Mouse (Mus musculus): ENCODE results near the gene Kcnab2. TPM values are rescaled to one million over a fixed set of nuclear protein-coding genes. Genes with fewer than 3 reads are reported as not detected.

Gene Kcnab2
- polyA plus RNA-seq, 1 experiment: 14.6 TPM

DNA sequence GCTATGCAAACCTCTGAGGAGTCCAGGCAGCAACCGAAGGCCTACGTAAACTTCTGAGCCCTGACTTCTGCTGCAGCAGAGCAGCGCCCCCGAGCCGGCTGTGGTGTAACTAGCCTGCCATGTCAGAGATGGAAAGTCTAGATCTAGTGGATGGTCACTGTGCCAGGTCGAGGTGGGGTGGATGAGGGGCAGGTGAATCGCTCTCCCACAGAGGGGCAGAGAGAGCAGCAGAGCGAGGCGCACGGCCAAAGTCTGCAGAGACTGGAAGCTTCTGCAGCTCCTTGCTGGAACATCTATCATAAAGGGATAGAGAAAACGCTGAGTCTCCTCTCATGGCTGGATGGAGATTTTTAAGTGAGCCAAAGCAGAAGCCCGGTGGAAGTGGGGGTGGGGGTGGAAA lies 15.2 kb downstream of the Kcnab2 start:
- Histone ChIP-seq H3ac (ENCODE audit: control insufficient read depth, insufficient read length) (no peak overlapping the region), H3K36me3 (ENCODE audit: control insufficient read depth, insufficient read depth) (no peaks in the 10 kb centered on the region), H3K79me2 (ENCODE audit: control insufficient read depth, insufficient read depth) (no peaks in the 10 kb centered on the region), H3K4me3 (no peak overlapping the region), H3K4me2 (ENCODE audit: low read depth) (no peak overlapping the region), H3K27me3 (ENCODE audit: control insufficient read depth, insufficient read depth, insufficient read length) (no peaks in the 10 kb centered on the region)
- TF ChIP-seq CEBPB (IDR thresholded peaks at IDR 0.05; ENCODE audit: insufficient read depth, poor library complexity, severe bottlenecking): no peak
- TF ChIP-seq TCF12 (IDR thresholded peaks at IDR 0.05; ENCODE audit: insufficient read depth, poor library complexity, severe bottlenecking): no peak
- TF ChIP-seq SRF (IDR thresholded peaks at IDR 0.05; ENCODE audit: control insufficient read depth, insufficient read length, low read depth): no peak
- no peak for TF ChIP-seq POLR2A (IDR thresholded peaks at IDR 0.05; ENCODE audit: insufficient read length, low read depth)
- no peak for TF ChIP-seq MYOG (IDR thresholded peaks at IDR 0.05; ENCODE audit: control insufficient read depth in 1 of 3, insufficient read depth in 1 of 3, insufficient read length in 2 of 3, low read depth in 2 of 3)
- no peak for TF ChIP-seq TCF3 (IDR thresholded peaks at IDR 0.05; ENCODE audit: insufficient read length, low read depth)
- TF ChIP-seq USF1 (IDR thresholded peaks at IDR 0.05; ENCODE audit: low read depth): no peak
- TF ChIP-seq MAX (IDR thresholded peaks at IDR 0.05; ENCODE audit: low read depth): no peak
- TF ChIP-seq E2F4 (IDR thresholded peaks at IDR 0.05; ENCODE audit: insufficient read depth): no peak
- no peak for TF ChIP-seq REST (IDR thresholded peaks at IDR 0.05; ENCODE audit: insufficient read depth, insufficient read length)
- no peak for TF ChIP-seq POLR2AphosphoS2 (IDR thresholded peaks at IDR 0.05; ENCODE audit: insufficient read length, low read depth)
- no peak for TF ChIP-seq MYOD1 (IDR thresholded peaks at IDR 0.05; ENCODE audit: control insufficient read depth in 1 of 3, insufficient read length in 2 of 3, low read depth in 2 of 3)

DNA sequence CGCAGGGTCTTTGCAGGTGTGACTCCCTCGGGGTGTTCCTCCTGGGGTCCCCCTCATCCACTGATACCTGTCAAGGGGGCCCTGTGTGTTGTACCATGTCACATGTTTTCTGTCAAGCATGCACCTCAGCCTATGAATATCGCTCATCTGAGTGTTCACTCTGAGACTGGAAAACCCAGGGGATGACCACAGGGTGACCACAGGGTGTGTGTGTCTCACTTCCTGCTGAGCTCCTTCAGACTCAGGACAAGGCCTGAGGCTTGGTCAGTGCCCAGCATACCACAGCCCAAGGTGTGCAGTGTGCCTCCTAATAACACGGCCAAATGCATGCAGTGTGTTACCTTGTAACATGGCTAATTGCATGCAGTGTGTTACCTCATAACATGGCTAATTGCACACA lies 20.0 kb downstream of the Kcnab2 start:
- H3K36me3 ChIP-seq (ENCODE audit: control insufficient read depth, insufficient read depth): no peaks in the 10 kb centered on the region
- H3K27me3 ChIP-seq (ENCODE audit: control insufficient read depth, insufficient read depth, insufficient read length): no peaks in the 10 kb centered on the region
- H3ac ChIP-seq (ENCODE audit: control insufficient read depth, insufficient read length): no peak overlapping the region
- H3K79me2 ChIP-seq (ENCODE audit: control insufficient read depth, insufficient read depth): no peaks in the 10 kb centered on the region
- TF ChIP-seq TCF12 (IDR thresholded peaks at IDR 0.05; ENCODE audit: insufficient read depth, poor library complexity, severe bottlenecking) (no peak), E2F4 (IDR thresholded peaks at IDR 0.05; ENCODE audit: insufficient read depth) (no peak)
- no peak overlapping the region for H3K4me2 ChIP-seq (ENCODE audit: low read depth)
- H3K4me3 ChIP-seq: no peak overlapping the region

DNA sequence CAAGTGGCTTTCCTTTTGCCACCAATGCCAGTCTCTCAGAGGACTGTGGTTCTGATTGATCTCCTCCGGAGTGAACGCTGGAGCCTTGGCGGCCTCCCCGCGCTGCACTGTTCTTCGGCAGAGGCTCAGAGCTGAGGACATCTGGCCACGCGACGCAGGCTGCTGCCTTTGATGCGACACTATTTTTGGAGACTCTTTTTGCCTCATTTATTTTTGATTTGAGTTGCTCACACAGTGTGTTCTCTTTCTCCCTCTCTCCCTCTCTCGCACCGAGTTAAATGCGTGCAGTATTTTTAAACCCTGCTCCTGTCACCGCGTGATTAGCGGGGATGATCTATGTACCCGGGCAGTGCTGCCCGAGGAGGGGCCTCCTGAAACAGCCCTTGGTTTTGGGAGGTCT lies 21.1 kb downstream of the Kcnab2 start:
- Histone ChIP-seq H3K36me3 (ENCODE audit: control insufficient read depth, insufficient read depth) (no peaks in the 10 kb centered on the region), H3K4me3 (no peak overlapping the region), H3K4me2 (ENCODE audit: low read depth) (no peak overlapping the region), H3K79me2 (ENCODE audit: control insufficient read depth, insufficient read depth) (no peaks in the 10 kb centered on the region), H3ac (ENCODE audit: control insufficient read depth, insufficient read length) (no peak overlapping the region), H3K27me3 (ENCODE audit: control insufficient read depth, insufficient read depth, insufficient read length) (no peaks in the 10 kb centered on the region)
- TF ChIP-seq MYOG (IDR thresholded peaks at IDR 0.05; ENCODE audit: control insufficient read depth in 1 of 3, insufficient read depth in 1 of 3, insufficient read length in 2 of 3, low read depth in 2 of 3) (no peak), SRF (IDR thresholded peaks at IDR 0.05; ENCODE audit: control insufficient read depth, insufficient read length, low read depth) (no peak), REST (IDR thresholded peaks at IDR 0.05; ENCODE audit: insufficient read depth, insufficient read length) (no peak), POLR2A (IDR thresholded peaks at IDR 0.05; ENCODE audit: insufficient read length, low read depth) (no peak), TCF3 (IDR thresholded peaks at IDR 0.05; ENCODE audit: insufficient read length, low read depth) (no peak), E2F4 (IDR thresholded peaks at IDR 0.05; ENCODE audit: insufficient read depth) (no peak), POLR2AphosphoS2 (IDR thresholded peaks at IDR 0.05; ENCODE audit: insufficient read length, low read depth) (no peak)

DNA sequence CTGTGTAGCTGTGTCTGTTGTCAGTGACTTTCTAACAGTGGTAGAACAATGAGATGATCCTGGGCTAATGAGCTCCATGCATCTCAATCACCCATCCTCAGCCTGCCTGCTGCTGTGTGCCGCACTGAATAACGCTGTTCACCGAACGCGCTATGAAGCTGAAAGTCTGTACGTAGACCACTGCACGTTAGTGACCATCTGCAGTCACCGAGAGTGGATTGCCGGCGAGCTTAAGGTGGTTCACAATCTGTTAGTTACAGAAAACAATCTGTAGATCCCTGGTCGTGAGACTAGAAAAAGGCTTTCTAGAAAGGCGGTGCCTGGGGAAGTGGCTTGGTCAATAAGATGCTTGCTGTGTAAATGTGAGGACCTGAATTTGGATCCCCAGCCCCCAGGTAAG lies 23.5 kb downstream of the Kcnab2 start:
- no peak for TF ChIP-seq SRF (IDR thresholded peaks at IDR 0.05; ENCODE audit: control insufficient read depth, insufficient read length, low read depth)
- no peaks in the 10 kb centered on the region for H3K79me2 ChIP-seq (ENCODE audit: control insufficient read depth, insufficient read depth)

DNA sequence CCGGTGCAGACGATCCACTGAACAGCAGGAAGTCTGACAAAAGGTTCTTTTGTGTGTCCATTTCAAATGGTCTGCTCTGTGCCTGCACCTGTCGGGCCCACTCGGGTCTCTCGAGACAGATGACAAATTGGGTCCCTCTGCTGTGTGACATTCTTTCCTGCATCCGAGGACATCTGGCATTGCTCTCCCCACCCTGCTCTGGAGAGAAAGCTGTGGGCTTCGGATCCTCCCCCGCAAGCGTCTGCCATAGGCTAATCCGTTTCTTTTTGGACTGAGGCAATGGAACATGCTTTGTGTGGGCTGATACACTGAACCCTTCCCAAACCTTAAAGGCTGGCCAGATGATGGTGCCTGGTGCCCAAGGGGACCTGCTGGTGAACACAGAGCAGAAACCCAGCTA lies 24.6 kb downstream of the Kcnab2 start:
- no peak overlapping the region for H3ac ChIP-seq (ENCODE audit: control insufficient read depth, insufficient read length)
- TF ChIP-seq POLR2AphosphoS2 (IDR thresholded peaks at IDR 0.05; ENCODE audit: insufficient read length, low read depth): no peak
- no peaks in the 10 kb centered on the region for H3K27me3 ChIP-seq (ENCODE audit: control insufficient read depth, insufficient read depth, insufficient read length)
- no peaks in the 10 kb centered on the region for H3K79me2 ChIP-seq (ENCODE audit: control insufficient read depth, insufficient read depth)
- no peak overlapping the region for H3K4me2 ChIP-seq (ENCODE audit: low read depth)
- no peaks in the 10 kb centered on the region for H3K36me3 ChIP-seq (ENCODE audit: control insufficient read depth, insufficient read depth)
- no peak overlapping the region for H3K4me3 ChIP-seq

More for the DNA sequence above, 23.5 kb downstream of the Kcnab2 start:
- Histone ChIP-seq H3K36me3 (ENCODE audit: control insufficient read depth, insufficient read depth) (no peaks in the 10 kb centered on the region), H3ac (ENCODE audit: control insufficient read depth, insufficient read length) (no peak overlapping the region), H3K4me3 (no peak overlapping the region), H3K27me3 (ENCODE audit: control insufficient read depth, insufficient read depth, insufficient read length) (no peaks in the 10 kb centered on the region), H3K4me2 (ENCODE audit: low read depth) (no peak overlapping the region)

DNA sequence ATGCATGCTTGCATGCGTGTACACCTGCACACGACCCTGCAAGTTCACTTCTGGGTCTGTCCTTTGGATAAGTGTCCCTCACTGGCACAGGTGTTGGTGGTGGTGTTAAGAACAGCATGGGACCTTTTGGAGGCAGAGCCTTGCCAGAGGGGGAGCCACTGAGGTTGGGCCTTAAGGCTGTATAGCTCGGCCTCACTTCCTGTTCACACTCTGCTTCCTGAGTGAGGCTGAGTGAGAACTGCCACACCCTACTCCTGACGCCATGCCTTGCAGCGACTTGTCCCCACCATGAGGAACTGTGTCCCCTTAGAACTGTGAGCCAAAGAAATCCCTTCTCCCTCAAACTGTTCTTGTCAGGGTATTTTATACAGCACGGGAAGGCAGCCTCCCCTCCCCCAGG lies 26.3 kb downstream of the Kcnab2 start:
- Histone ChIP-seq H3K27me3 (ENCODE audit: control insufficient read depth, insufficient read depth, insufficient read length) (no peaks in the 10 kb centered on the region), H3K4me3 (no peak overlapping the region), H3ac (ENCODE audit: control insufficient read depth, insufficient read length) (no peak overlapping the region), H3K36me3 (ENCODE audit: control insufficient read depth, insufficient read depth) (no peaks in the 10 kb centered on the region), H3K4me2 (ENCODE audit: low read depth) (no peak overlapping the region), H3K79me2 (ENCODE audit: control insufficient read depth, insufficient read depth) (no peaks in the 10 kb centered on the region)
- TF ChIP-seq USF1 (IDR thresholded peaks at IDR 0.05; ENCODE audit: low read depth) (no peak), TCF12 (IDR thresholded peaks at IDR 0.05; ENCODE audit: insufficient read depth, poor library complexity, severe bottlenecking) (no peak), REST (IDR thresholded peaks at IDR 0.05; ENCODE audit: insufficient read depth, insufficient read length) (no peak), E2F4 (IDR thresholded peaks at IDR 0.05; ENCODE audit: insufficient read depth) (no peak), MYOG (IDR thresholded peaks at IDR 0.05; ENCODE audit: control insufficient read depth in 1 of 3, insufficient read depth in 1 of 3, insufficient read length in 2 of 3, low read depth in 2 of 3) (no peak), TCF3 (IDR thresholded peaks at IDR 0.05; ENCODE audit: insufficient read length, low read depth) (no peak), POLR2A (IDR thresholded peaks at IDR 0.05; ENCODE audit: insufficient read length, low read depth) (no peak)
